Mouse (Mus musculus): ENCODE results near the gene Purb.

DNA sequence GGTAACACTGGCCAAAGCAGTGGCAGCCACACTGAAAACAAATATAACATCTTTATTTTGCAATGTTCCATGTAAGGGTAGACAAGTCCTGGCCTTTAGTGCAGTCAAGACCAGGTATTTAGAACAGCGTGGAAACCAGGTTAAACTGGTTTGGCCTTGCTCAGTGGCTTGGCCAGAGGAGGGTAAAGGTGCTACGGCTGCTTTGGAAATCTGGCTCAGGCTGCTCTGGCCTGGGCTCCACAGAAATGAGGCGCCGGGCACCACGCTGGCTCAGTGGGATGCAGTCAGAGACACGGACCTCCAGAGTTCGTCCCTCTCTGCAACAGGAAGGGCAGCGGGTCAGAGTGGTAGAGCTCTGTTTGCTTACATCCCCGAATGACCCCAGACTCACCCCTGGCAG, 30.8 kb upstream of the Purb start:
- TF ChIP-seq TCF12 (IDR thresholded peaks at IDR 0.05; ENCODE audit: insufficient read depth, poor library complexity, severe bottlenecking) (no peak), TCF3 (IDR thresholded peaks at IDR 0.05; ENCODE audit: insufficient read length, low read depth) (no peak), MYOD1 (IDR thresholded peaks at IDR 0.05; ENCODE audit: control insufficient read depth in 1 of 3, insufficient read length in 2 of 3, low read depth in 2 of 3) (no peak), USF1 (IDR thresholded peaks at IDR 0.05; ENCODE audit: low read depth) (no peak), POLR2A (IDR thresholded peaks at IDR 0.05; ENCODE audit: insufficient read length, low read depth) (no peak), SRF (IDR thresholded peaks at IDR 0.05; ENCODE audit: control insufficient read depth, insufficient read length, low read depth) (no peak)

All from myocyte (in vitro differentiated cells).